Mouse (Mus musculus) kidney, postnatal 10 days (tissue): ENCODE measurements at regions not wholly inside any gene's neighbourhood (a gene's known extent, or its start where the extent isn't known, plus 50 kb on each side); places are given as distances from the start of the nearest gene placed in this dataset.

ENCODE experiments used
- DNase-seq: peaks from one replicate; pipeline ENCODE4 v3.0.0; 2021; ENCODE audit warnings: mixed read lengths

DNA sequence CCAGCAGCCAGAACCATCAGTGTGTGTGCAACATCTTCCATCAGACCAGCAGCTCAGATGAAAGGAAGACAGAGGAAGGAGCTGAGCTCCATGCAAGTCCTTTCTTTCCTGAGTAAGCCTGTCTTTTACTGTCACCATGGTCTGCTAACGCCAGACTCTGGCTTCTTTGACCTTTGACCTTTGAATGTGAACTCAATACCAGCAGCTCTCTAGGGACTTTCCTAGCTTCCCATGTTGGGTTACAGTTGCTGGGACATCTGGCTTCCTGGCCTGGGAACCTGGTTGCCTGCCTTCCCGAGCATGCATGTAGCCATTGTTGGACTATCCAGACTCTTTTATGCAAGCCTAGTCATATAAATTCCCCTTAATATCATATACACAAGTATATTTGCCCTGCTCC is 492.3 kb downstream of the Tmem132b start:
- no peak for DNase-seq

DNA sequence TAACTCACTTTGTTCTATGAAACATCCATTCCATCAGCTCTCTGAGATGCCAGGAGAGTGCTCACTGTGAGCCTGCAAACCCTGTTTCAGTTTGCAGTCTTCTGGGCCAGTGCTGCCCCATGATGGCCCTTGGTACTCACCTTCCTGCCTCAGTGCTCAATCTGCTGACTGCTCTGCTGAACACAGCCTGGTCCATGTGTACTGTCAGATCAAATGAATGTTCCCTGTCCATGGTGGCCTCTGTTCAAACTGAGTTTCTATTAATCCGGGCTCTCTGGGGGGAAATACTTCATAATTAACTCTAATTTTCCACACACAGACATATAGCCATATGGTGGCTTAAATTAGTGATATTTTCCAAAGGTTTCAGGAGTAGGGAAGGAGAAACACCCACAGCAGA is 503.3 kb downstream of the Tmem132b start:
- no peak for DNase-seq

DNA sequence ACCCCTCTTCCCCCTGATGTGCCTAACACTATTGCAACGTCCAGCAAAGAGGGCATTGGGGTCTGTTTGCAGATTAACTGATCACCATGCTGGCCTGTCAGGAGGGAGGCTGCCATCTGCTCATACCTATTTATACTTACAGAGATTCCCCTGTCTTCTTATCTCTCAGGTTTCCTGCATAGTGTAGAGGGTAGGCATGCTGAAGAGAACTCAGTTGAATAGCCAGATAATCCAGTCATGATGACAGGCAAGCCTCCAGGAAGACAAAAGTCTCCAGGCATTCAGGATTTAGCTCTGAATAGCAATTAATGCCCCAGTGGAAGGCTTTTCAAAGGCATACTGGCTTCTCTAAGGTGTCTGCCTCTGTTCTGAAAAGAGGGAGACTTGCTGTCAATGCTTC is 505.1 kb downstream of the Tmem132b start:
- no peak for DNase-seq

DNA sequence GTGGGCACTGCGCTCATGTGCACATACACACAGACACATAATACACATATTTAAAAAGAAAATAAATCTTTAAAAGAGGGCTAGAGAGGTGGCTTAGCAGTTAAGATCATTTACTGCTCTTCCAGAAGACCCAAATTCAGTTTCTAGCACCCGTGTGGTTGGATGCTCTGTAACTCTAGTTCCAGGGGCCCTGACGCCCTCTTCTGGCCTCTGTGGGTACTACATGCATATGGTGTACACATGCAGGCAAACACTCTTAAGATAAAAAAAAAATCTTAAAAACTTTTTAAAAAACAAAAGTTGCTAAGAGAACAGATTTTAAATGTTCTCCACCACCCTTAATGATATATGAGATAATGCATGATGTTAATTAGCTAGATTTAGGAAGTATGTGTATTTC is 514.2 kb downstream of the Tmem132b start:
- peak; percentile 5 for DNase-seq

DNA sequence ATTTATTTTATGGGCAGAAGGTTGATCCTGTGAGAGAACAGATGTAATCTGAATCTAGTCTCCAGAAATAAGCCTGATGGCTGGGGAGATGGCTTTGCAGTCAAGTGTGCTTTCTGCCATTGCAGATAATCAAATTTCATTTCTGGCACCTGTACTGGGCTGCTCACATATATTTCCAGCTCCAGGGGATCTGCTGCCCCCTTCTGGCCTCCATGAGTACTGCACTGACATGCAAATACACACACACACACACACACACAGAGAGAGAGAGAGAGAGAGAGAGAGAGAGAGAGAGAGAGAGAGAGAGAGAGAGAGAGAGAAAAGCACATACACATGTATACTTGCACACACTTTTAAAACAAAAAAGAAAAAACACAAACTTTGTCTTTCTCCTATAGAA is 532.1 kb downstream of the Tmem132b start:
- DNase-seq, result no peak

DNA sequence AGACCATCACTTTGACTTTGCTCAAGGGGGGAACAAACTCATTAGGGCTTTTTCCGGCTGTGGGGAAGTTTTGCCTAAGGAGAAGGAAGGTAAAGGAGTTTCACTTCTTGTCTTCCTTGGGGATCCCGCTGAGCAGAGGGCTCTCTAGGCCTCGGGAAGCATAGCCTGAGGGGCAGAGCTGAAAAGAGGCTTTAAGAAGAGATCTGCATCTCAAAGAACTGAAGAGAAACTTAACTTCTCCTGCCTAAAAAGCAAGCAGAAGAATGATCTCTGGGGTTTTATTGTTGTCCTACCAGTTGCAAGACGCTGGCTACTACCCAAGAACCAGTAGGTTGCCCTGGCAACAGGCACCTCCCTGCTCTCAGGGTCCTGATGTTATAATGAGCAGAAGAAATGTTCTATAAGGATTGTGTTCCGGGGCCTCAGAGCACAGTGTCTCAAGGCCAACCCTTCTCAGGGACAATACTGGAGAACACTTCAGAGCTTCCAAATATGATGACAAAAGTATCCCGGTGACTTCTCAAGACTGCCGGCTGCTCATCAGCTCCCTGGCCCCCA is 547.8 kb downstream of the Tmem132b start:
- DNase-seq, result peak; percentile 7

DNA sequence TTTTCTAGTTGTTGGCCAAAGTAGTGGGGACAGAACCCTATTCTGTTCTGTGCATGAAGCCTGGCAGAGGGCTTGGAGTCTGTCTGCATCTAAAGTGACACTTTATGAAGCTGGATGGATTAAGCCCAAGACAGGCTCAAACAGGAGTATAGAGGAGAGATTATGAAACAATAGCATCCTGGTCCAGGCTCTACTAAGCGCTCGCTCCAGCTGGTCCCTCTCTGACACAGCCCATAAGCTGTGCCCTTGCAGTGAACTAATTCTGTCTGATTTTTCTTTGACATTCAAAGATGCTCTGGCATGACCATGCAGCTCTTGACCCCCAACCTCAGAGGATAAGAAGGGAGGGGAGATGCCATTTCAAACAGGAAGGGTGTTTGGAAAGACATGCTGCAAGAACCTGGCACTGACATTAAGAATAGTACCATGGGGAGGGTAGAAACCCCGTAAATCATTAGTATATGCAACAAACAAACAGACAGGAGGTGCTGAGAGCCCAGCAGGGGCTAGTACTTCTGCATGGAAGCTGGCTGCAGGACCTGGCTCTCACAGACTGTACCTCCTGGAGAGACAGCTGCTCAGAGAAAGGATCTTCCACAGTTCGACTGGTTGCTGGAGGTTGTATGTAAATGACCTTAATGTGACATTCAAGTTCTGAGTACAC is 556.8 kb downstream of the Tmem132b start:
- no peak for DNase-seq

DNA sequence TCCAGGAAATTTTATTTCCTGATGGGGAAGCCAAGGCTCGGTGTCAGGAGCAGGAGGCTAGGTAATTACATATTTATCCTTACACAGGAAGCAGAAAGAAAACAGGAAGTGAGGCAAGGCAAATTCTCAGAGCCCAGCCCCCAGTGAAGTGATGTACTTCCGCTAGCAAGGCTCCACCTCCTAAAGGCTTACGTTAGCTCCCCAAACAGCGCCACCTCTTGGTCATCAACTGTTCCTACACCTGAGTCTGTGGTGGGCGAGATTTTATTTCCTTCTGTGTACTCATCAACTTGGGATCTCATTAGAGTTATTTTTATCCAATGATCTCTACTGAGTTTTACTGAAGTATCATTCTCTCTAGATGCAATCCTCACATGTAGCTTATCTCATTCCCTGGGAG is 561.6 kb downstream of the Tmem132b start:
- DNase-seq, result no peak

DNA sequence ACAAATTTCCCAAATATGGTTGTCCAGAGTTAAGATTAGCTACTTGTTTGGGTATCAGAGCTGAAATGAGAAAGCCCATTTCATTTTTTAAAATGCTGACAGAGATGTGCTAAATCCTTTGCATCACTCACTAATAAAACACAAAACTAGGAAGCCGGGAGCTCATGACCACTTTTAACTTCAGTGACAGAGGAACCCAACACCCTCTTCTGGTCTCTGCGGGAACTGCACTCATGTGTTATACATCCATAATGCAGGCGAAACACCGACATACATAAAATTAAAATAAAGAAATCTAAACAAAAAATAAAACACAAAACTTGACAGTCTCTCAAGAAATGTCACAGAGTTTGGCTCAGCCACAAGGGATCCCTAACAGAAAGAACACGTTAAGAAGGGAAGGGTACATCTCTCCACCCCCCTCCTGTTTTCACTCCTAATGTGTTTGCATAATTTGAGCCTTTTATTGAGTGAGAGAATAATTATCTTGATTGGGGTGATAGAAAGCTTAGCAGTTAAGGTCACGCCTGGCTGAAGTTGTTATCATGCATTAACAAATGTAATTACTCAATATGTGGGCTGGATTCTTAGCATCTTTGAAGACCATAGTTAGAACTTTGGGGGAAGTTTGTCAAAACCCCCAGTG is 565.2 kb downstream of the Tmem132b start:
- DNase-seq, result peak; percentile 9

DNA sequence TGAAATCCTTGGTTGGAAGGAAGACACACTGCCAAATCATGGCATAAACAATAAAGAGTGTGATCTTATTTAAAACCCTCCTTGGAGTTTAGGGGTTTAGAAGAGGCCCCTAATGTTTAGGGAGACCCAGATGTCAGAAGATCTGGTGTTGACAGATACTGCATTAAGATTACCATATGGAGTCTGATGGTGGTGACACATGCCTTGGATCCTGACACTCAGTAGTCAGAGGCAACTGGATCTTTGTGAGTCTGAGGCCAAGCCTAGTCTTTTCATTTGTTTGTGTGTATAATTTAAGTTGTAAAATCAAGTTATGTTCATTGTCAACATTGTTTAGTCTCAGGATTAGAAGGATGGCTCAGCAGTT is 565.7 kb downstream of the Tmem132b start:
- no peak for DNase-seq

DNA sequence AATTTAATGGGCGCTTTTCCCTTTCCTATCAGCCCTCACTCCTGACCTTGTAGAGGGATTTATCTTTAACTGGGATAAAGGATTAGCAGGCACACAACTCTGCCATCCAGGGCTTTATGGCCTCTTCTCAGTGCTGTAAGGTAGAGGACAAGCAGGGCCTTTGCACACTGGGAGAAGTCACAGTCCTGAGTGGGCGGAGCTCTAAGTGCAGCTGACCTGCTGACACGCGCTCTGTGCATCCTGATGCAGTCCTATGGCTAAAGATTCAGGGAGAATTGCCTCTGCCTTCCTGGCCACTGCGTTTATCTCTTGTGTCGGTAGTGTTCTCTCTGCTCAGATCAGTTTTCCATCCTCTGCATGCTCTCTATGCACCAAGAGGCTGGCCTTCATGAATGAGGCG is 566.9 kb downstream of the Tmem132b start:
- DNase-seq, result no peak

DNA sequence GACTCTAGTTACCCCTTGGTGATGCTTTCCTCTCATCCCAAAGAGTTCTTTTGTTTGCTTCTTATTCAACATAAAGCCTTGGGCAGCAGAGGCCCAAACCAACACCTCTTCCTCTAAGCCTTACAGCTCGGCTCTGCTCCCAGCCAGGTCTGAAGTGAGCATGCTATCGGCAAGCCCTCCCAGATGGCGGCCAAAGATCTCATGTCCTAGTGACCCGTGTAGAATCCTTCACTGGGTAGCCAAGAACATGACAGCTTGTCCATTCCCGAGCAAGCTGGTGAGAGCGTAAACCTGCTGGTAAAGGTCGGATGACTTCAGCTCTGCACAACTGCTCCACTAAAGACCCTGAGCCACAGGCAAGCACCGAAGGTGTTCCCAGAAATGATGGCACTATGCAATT is 568.4 kb downstream of the Tmem132b start:
- no peak for DNase-seq

DNA sequence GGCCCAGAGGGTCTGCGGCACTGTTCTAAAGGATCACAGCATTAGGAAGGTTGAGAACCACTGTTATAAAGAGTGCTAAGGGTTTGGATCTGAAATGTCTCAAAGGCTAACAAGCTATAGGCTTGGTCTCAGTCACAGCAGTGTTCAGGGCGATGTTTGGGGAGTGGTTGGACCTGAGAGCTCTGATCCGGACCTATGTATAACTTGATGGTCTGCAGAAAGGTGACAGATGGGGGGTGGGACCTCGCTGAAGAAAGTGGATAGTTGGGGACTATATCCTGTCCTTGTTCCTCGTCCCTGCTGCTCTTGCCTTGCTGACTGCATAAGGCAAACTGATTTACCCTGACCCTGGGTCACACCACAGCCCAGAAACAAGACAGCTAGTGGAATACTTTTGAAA is 572.9 kb downstream of the Tmem132b start:
- DNase-seq, result no peak

DNA sequence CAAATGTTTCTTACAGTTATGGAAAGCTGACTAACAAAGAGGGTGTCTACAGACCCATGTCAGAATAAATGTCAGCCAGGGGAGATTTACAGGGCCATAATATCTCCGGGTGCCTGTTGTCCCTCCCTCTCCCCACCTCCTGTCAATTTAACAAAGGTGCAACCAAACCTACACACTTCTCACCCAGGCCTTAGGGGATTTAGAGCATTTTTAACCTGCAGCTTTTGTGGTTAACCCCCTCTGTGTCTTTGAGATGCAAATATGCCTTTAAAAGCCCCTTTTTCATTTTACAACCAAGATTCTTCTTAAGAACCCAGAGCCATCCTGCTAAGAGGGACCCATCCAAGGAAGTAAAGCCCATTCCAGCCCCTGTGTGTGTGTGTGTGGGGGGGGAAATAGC is 573.3 kb downstream of the Tmem132b start:
- no peak for DNase-seq

DNA sequence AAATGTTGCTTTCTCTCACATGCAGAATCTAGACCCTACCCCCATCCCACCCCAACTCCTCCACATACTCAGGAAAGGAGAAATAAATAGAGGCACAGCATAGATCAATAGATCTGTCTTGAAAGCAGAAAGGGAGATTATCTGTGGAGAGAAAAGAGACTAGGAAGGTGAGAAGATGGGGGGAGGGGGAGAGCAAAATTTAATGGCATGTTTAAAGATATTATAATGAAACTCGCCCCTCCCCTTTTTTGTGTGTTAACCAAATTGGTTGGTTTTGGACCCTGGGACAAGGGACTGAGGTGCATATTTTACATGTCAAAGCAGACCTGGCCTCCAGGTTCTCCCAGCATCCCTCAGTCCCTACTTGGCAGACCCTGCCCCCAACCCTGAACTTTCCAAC is 573.9 kb downstream of the Tmem132b start:
- DNase-seq, result no peak

DNA sequence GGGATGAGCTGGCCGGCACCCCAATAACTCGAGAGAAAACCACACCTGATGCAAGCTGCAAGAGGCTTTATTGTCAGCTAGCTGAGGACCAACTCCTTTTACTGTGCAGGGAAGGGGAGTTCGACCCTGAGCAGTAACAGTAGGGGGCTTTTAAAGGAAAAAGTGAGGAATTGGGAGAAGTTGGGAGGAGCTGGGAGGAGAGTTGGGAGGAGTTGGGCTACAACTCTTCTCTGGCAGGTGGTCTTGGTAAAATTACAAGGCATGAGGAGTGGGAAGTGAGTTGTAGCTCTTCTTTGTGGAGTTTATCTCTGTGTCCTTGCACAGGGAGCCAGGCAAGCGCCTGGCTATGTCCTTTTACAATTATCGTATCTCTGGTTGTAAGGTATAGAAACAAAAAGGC is 575.4 kb downstream of the Tmem132b start:
- no peak for DNase-seq

DNA sequence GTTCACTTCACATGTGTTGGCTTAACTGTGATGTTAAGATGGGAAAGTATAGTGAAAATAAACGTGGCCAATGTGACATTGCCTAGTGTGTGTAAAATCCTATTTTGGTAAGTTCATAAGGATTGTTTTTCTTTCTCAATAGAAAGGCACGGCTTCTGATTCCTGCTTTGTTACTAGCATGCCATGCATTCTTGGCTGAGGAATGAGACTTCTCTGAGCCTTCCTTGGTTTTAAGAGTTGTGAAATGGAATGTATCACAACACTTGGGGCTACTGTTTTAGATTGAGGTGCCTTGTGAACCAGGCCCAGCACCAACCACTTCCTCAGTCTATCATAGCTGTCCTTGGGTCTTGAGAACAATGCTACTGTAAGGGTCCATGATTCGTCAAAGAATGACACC is 577.3 kb downstream of the Tmem132b start:
- DNase-seq, result no peak

DNA sequence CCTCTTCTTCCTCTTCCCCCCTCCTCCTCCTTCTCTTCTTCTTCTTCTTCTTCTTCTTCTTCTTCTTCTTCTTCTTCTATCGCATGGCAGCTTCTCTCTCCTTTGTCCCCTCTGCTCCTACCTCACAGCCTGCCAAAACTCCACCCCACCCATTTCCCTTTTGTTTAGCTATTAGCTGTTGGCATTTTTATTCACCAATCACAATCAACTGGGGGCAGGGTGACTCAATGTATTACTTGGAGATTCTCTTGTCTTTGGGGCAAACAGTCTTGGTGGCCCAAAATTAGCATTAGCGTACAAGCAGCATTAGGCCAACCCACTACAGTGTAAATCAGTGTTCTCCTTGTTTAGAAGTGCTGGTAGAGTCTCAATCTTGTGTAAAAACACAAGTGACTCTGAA is 585.7 kb downstream of the Tmem132b start:
- no peak for DNase-seq

DNA sequence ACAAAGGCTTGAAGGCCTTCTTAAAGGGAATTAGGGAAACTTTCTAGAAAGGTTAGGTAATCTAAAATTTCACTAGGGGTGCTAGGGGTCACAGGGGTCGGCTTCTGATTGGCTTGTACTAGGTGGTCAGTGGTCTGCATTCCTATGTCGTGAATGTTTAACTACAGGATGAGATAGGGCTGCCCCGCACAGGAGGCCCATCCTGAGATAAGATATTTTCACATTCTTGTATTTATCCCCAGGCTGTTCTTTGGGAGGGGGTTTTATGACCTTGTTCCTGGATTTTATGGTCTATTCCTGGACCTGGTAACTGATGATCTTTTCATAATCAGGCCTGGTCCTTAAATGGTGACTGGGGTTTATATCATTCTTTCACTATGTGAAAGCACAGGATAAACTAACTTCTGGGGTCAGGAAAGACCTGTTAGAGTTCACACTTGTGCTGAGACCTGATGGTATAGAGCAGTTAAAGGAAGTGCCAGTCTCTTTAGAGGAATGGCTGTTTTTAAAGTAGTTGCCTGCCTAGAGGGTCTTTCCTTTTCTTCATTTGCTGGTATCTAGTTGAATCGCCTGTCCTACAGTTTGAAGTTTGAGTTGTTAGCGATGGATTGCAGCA is 586.4 kb downstream of the Tmem132b start:
- DNase-seq, result no peak

DNA sequence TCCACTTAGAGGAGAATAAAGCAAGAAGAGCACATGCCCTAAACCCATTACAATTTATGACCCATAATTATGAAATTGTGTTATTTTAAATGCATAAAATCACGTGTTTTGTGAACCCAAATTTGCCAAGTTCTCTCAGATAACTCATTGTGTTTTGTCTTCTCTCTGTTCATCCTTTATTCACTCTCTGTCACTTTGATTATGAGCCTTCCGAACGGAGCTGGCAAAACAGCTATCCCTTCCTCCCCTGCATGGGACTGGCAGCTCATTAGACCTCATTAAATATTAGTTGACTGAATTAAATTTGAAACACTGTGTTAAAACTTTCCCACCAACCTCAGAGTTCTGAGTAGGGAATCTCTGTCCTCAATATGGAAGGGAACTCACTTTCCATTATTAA is 587.2 kb downstream of the Tmem132b start:
- no peak for DNase-seq

DNA sequence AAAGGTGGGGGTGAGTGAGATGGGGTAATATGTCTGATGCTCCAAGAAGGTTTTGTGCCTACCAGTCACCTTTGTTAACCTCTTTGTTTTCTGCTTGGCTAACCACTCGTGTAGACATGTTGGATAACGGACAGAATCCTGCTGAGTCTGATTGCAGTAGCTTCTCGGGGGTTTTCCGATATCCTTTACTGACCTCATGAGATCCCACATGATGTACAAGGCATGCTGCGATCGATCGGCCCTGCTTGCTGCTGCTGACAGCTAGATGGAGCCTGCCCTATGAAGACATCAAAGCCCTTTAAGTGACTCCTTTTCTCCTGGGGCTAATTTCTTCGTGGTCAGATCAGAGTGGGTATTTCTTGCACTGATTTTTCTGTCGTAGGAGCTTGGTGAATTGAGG is 591.6 kb downstream of the Tmem132b start:
- no peak for DNase-seq

DNA sequence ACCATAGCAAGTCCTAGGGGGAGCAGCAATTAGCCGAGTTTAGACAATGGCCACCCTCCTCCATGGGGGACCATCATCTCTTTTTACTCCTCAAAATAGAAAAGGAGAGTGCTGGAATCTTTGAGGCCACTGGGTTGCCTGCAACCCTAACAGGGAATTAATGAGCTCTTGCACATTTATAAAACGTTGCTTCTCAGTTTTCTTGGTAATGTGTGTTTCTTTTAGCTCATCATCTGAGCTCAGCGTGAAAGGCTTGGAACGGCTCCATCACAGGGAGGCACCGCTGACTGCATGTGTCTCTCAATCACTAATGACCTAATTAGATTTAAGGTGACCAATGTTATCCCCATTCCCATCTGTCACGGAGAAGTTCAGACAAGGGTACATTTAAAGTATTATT is 595.9 kb downstream of the Tmem132b start:
- no peak for DNase-seq

DNA sequence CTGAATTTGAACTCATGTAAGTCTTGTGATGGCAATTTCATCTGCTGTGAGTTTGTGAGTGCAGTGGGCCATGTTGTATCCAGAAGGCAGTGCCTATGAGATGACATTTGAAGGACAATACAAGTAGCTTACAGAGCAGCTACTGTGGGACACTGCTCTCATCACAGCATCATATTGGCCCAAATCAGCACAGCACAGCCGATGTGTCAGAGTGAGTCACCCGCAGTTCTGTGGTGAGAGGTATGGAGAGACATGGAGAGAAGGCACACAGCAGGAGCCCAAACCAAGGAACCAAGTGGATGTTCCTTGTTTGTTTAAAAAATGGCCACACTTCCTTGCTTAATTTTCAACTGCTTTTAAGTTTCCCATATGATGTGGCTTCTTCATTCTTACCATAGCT is 617.3 kb downstream of the Tmem132b start:
- no peak for DNase-seq

DNA sequence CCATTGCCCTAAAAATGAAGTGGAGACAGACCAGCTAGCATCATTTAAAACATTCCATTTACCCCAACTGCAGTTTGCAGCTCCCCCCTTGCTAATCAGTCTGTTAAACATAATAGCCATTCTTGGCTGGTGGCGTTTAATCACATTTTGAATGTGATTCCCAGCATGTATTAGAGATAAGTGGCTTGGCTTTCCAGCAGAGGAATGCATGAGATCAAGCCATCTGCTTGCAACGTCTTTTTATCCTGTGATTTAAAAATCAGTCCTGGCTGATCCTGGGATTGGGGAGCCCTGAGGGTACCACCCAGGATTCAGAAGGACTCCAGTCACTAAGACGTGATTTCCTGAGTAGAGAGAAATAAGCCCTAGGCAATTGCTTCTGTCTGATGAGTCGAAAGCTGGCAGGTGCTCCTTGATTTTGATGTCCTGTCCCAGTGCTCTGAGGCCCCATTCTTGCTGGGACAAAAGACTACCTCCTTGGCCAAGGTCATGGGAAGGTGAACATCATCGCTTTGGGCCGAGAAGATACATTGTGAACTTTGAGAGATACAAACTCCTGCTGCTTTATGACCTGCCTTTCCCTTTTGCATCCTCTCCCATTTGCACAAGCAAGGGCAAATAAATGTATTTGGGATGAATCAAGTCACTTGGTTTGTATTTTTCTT is 623.8 kb downstream of the Tmem132b start:
- DNase-seq, result no peak
